Mouse (Mus musculus): Measurements from ENCODE around the gene Tas2r108.

DNA sequence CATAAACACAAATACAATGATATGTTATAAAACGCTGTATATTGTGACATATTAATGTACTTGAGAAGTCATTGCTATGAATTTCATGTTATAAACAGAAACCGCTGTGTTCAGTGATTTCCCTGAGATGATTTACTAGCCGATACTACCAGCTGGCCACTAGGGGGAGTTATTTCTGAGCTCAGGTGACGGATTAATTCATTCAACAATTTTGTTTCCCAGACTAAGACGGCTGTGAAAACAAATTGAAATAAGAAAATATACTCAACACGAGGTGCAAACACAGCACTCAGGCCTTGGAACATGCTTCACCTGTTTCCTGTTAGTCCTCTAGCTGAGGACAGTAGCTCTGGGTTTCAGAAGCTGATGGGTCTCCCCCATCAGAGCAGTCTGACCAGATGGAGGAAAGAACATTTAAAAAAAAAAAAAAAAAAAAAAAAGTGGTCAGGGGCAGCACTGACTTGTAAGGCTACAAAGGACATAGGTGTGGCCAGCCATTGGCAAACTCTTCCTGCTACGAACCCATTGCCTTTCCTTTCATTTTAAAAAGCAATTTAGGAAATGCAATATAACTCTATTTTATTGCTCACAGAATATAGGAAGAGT lies 38.8 kb upstream of the Tas2r108 start:
- TF ChIP-seq POLR2A (IDR thresholded peaks at IDR 0.05; ENCODE audit: extremely low read depth, insufficient read depth, low read length): no peak
- TF ChIP-seq CTCF (IDR thresholded peaks at IDR 0.05; ENCODE audit: extremely low read depth, insufficient read depth, low read length): no peak
